Comparison of ENCODE assay signal across 15 mouse cellular contexts in the genomic region with DNA sequence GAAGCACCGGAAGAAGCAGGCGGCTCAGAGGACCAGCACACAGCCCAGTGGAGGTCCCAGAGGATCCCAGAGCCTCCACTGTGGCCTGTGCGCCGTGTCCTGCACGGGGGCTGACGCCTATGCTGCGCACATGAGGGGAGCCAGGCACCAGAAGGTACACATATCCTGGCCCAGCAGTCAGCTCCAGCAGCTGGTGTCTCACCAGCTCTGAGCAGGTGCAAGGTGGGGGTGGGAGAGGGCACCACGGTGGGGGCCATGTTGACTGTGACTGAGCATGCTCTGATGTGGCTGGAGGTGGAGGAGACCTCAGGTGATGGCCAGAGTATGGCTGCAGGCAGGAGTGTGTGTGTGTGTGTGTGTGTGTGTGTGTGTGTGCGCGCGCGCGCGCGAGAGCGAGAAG. TPM values are rescaled to one million over a fixed set of nuclear protein-coding genes. Genes with fewer than 3 reads are reported as not detected.
"Had no signal": no experiment of that assay in that cellular context is flagged by ENCODE, and none has a peak within 500 bp of the region (broad histone marks: within the 10 kb centered on the region; RNA-seq: fewer than 3 reads in every experiment).

No protein-coding gene starts in this region.

- H3K4me2 ChIP-seq: kidney, embryonic 15.5 days; limb, embryonic 15.5 days; liver, embryonic 12.5 days; lung, embryonic 14.5 days; midbrain, embryonic 11.5 days; midbrain, embryonic 15.5 days had no signal

- DNase-seq: kidney, adult 2 months; kidney, postnatal 25 days; layer of hippocampus, adult 9-11 months; layer of hippocampus, postnatal 36 days; lung, embryonic 14.5 days; lung, postnatal 14 days had no signal

- ATAC-seq: intestine, embryonic 16.5 days; liver, embryonic 12.5 days; midbrain, embryonic 15.5 days had no signal

- H3K36me3 ChIP-seq: kidney, embryonic 15.5 days; liver, embryonic 12.5 days; midbrain, embryonic 15.5 days had no signal

- H3K9ac ChIP-seq: kidney, embryonic 15.5 days; limb, embryonic 15.5 days; liver, embryonic 12.5 days; lung, embryonic 14.5 days; midbrain, embryonic 15.5 days had no signal

- H3K27ac ChIP-seq: kidney, embryonic 15.5 days; limb, embryonic 15.5 days; liver, embryonic 12.5 days; macrophage; midbrain, embryonic 15.5 days had no signal

- H3K9me3 ChIP-seq: kidney, embryonic 15.5 days; limb, embryonic 15.5 days; liver, embryonic 12.5 days; megakaryocyte, embryonic 14.5 days; midbrain, embryonic 15.5 days had no signal

- H3K4me3 ChIP-seq: kidney, embryonic 15.5 days; limb, embryonic 15.5 days; liver, embryonic 12.5 days; megakaryocyte, embryonic 14.5 days; midbrain, embryonic 15.5 days had no signal

RNA-seq across cellular contexts. Expression of gene Atcay, which starts 11.4 kb away (rescaled TPM):
- total RNA-seq: monocyte, adult 5-6 weeks had no signal
- polyA plus RNA-seq: lung, embryonic 14.5 days; macrophage had no signal
